Mouse (Mus musculus) kidney, adult 2 months (tissue): Measurements from ENCODE around the gene Prrt1.

ENCODE experiments used
- CTCF ChIP-seq: fragments of 200-500 bp; conservative IDR thresholded peaks from 2 replicates; pipeline ENCODE4 v1.5.1; 2011; ENCODE audit warnings: low read depth, mild to moderate bottlenecking, control low read depth, low read length, moderate library complexity, mixed read lengths; ENCODE audit not compliant: insufficient read depth, insufficient read length
- POLR2A ChIP-seq: fragments of 200-500 bp; IDR thresholded peaks from one replicate; pipeline ENCODE4 v1.6.1; 2011; ENCODE audit warnings: low read depth, low read length, control low read depth

DNA sequence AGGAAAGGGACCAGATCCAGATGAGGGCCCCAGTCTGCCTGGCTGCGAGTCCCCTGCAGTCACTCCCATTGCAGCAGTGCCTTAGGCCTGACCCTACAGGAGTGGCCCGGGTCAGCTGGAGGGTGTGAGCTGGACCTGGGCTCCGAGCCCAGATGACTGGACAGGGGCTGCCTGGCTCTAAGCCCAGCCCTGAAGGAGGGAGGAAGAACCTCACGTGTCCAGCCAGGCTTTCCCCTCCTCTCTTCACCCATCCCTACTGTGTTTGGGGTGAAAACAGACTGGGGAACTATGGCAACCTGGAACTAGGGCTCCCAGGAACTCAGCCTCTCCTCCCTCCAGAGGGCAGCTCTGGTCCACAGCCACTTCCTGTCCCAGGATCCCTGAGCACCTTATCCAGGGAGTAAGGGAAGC lies 26.3 kb downstream of the Prrt1 start:
- TF ChIP-seq CTCF (peak; percentile 37), POLR2A (no peak)
